Mouse (Mus musculus): ENCODE measurements around the gene Slc46a3.

GRCm38 (mm10) chr5:147848164-147848863 is 46.3 kb downstream of the Slc46a3 start:
- TF ChIP-seq CTCF (IDR thresholded peaks at IDR 0.05; ENCODE audit: low read depth) (peak; percentile 85), EP300 (IDR thresholded peaks at IDR 0.05; ENCODE audit: low read depth) (no peak)
